Mouse (Mus musculus): ENCODE results near the gene Col25a1. TPM values are rescaled to one million over a fixed set of nuclear protein-coding genes. Genes with fewer than 3 reads are reported as not detected.

Gene Col25a1
- polyA plus RNA-seq, 2 experiments, result 14.2 to 15.3 TPM

- 75% methylated on average over 5 of the region's 5 CpGs for WGBS
- H3K4me3 ChIP-seq (replicated peaks; ENCODE audit: low read length), result no peak overlapping the region
- TF ChIP-seq POLR2A (IDR thresholded peaks at IDR 0.05; ENCODE audit: borderline replicate concordance, extremely low read depth, insufficient read depth, insufficient read length), result no peak
- no peaks in the 10 kb centered on the region for H3K4me1 ChIP-seq (ENCODE audit: control insufficient read depth, insufficient read depth, low read length)
- no peak overlapping the region for H3K27ac ChIP-seq (replicated peaks; ENCODE audit: low read depth, low read length)
- no peaks in the 10 kb centered on the region for H3K36me3 ChIP-seq (ENCODE audit: control insufficient read depth, insufficient read depth, low read length)
- no peak for ATAC-seq (ENCODE audit: low FRiP score, low read depth)
- no peaks in the 10 kb centered on the region for H3K27me3 ChIP-seq (ENCODE audit: control insufficient read depth, insufficient read depth, low read length)
- no peak overlapping the region for H3K4me2 ChIP-seq (replicated peaks; ENCODE audit: low read depth, low read length, severe bottlenecking)
- H3K9me3 ChIP-seq (ENCODE audit: control insufficient read depth, low read length), result no peaks in the 10 kb centered on the region
- H3K9ac ChIP-seq (ENCODE audit: low read depth, low read length, severe bottlenecking), result no peak overlapping the region
- DNase-seq (ENCODE audit: low spot score), result no peak
Measured at GRCm38 (mm10) chr3:130633859-130634258, 502.6 kb downstream of the Col25a1 start.

- WGBS, result 67% methylated on average over 11 of the region's 11 CpGs
- no peak overlapping the region for H3K4me2 ChIP-seq (replicated peaks; ENCODE audit: low read depth, low read length, severe bottlenecking)
- peak; percentile 52 for DNase-seq (ENCODE audit: low spot score)
Measured at GRCm38 (mm10) chr3:130646110-130646810, 515.0 kb downstream of the Col25a1 start.

More at GRCm38 (mm10) chr3:130646110-130646810, 515.0 kb downstream of the Col25a1 start:
- Histone ChIP-seq H3K36me3 (ENCODE audit: control insufficient read depth, insufficient read depth, low read length) (no peaks in the 10 kb centered on the region), H3K27ac (replicated peaks; ENCODE audit: low read depth, low read length) (no peak overlapping the region; the same call in 1 of the 2 replicates), H3K9ac (ENCODE audit: low read depth, low read length, severe bottlenecking) (no peak overlapping the region), H3K9me3 (ENCODE audit: control insufficient read depth, low read length) (no peaks in the 10 kb centered on the region), H3K27me3 (ENCODE audit: control insufficient read depth, insufficient read depth, low read length) (no peaks in the 10 kb centered on the region), H3K4me1 (ENCODE audit: control insufficient read depth, insufficient read depth, low read length) (peaks cover 17% of the 10 kb centered on the region), H3K4me3 (replicated peaks; ENCODE audit: low read length) (no peak overlapping the region)
- ATAC-seq (ENCODE audit: low FRiP score, low read depth), result peak; percentile 34; the same call in 1 of the 2 replicates
- TF ChIP-seq POLR2A (IDR thresholded peaks at IDR 0.05; ENCODE audit: borderline replicate concordance, extremely low read depth, insufficient read depth, insufficient read length), result no peak

Other genes starting within 250 kb of the Col25a1 start
- gene Casp6, start 230.1 kb upstream of the Col25a1 start, polyA plus RNA-seq (2012; rRNA removed), result 54.9 and 62.7 TPM in 2 replicates
- gene Casp6, start 230.1 kb upstream of the Col25a1 start, polyA plus RNA-seq (2014; fragmentation: Nextera tagmentation; extraction: Ambion mirVana), result 61.4 and 67.8 TPM in 2 replicates
- 3.8 and 3.9 TPM in 2 replicates for gene Mcub, start 161.3 kb upstream of the Col25a1 start, polyA plus RNA-seq (2012; rRNA removed)
- 7.2 and 8.6 TPM in 2 replicates for gene Mcub, start 161.3 kb upstream of the Col25a1 start, polyA plus RNA-seq (2014; fragmentation: Nextera tagmentation; extraction: Ambion mirVana)
- gene Sec24b, start 69.9 kb upstream of the Col25a1 start, polyA plus RNA-seq (2012; rRNA removed), result 84.0 and 105 TPM in 2 replicates
- gene Sec24b, start 69.9 kb upstream of the Col25a1 start, polyA plus RNA-seq (2014; fragmentation: Nextera tagmentation; extraction: Ambion mirVana), result 41.5 TPM in 2 replicates